Mouse (Mus musculus) C2C12 (cell line): ENCODE data around the gene Clstn3. TPM values are rescaled to one million over a fixed set of nuclear protein-coding genes. Genes with fewer than 3 reads are reported as not detected.

Source experiments
- H3K27me3 ChIP-seq: one replicate; pipeline ENCODE4 v1.6.1; 2011; ENCODE audit not compliant: control insufficient read depth, insufficient read depth, insufficient read length
- H3K36me3 ChIP-seq: one replicate; pipeline ENCODE4 v1.6.1; 2011; ENCODE audit not compliant: control insufficient read depth, insufficient read depth
- H3K4me3 ChIP-seq: one replicate; pipeline ENCODE4 v1.5.1; 2011; ENCODE audit warnings: mild to moderate bottlenecking, control low read depth; ENCODE audit not compliant: poor library complexity, insufficient read depth, severe bottlenecking
- H3K79me2 ChIP-seq: one replicate; pipeline ENCODE4 v1.6.1; 2011; ENCODE audit not compliant: control insufficient read depth, insufficient read depth
- H3K79me3 ChIP-seq: one replicate; pipeline ENCODE4 v1.6.1; 2011; ENCODE audit warnings: low read depth, control low read depth
- H3ac ChIP-seq: one replicate; pipeline ENCODE3; 2011; ENCODE audit warnings: low read depth; ENCODE audit not compliant: control insufficient read depth, insufficient read length
- CEBPB ChIP-seq: IDR thresholded peaks from one replicate; pipeline ENCODE4 v1.6.1; 2011; ENCODE audit warnings: low read depth, mild to moderate bottlenecking, control low read depth, moderate library complexity
- CTCF ChIP-seq: IDR thresholded peaks from one replicate; pipeline ENCODE4 v1.5.1; 2011; ENCODE audit not compliant: control insufficient read depth, insufficient read depth, insufficient read length
- FOSL1 ChIP-seq: IDR thresholded peaks from one replicate; pipeline ENCODE4 v1.8.0; 2011; ENCODE audit warnings: mild to moderate bottlenecking, low read length; ENCODE audit not compliant: poor library complexity, insufficient read depth, severe bottlenecking
- MAX ChIP-seq: IDR thresholded peaks from one replicate; pipeline ENCODE4 v1.6.1; 2011; ENCODE audit warnings: mild to moderate bottlenecking, control low read depth
- MYOD1 ChIP-seq: IDR thresholded peaks from one replicate; pipeline ENCODE4 v1.6.1; 2011; ENCODE audit warnings: low read depth; ENCODE audit not compliant: control insufficient read depth, insufficient read length
- MYOG ChIP-seq: IDR thresholded peaks from one replicate; pipeline ENCODE4 v1.6.1; 2011; ENCODE audit not compliant: control insufficient read depth, insufficient read length; ENCODE audit errors: extremely low read depth
- USF1 ChIP-seq: IDR thresholded peaks from one replicate; pipeline ENCODE4 v1.6.1; 2011; ENCODE audit warnings: low read depth, mild to moderate bottlenecking, control low read depth, moderate library complexity
- polyA plus RNA-seq: library from polyadenylated mRNA; unstranded; fragments of >200 nt; fragmentation: generic; extraction: Trizol; gene quantifications from one replicate; pipeline ENCODE4 v1.2.1, GENCODE M21; 2012; ENCODE audit warnings: missing spikeins

Gene Clstn3
- polyA plus RNA-seq, 1 experiment, result 1.8 TPM

- no peaks in the 10 kb centered on the region for H3K79me2 ChIP-seq
- H3ac ChIP-seq, result no peak overlapping the region
- H3K79me3 ChIP-seq, result no peaks in the 10 kb centered on the region
- no peak overlapping the region for H3K4me3 ChIP-seq
- TF ChIP-seq CTCF (no peak), FOSL1 (no peak), MAX (no peak), CEBPB (no peak), MYOG (no peak), MYOD1 (no peak), USF1 (no peak)
- H3K36me3 ChIP-seq, result no peaks in the 10 kb centered on the region
- no peaks in the 10 kb centered on the region for H3K27me3 ChIP-seq
Observed at GRCm38 (mm10) chr6:124424068-124424498, 40.5 kb downstream of the Clstn3 start.

GRCm38 (mm10) chr6:124418686-124419085, 45.9 kb downstream of the Clstn3 start:
- TF ChIP-seq MYOD1 (no peak), MYOG (no peak), CEBPB (no peak), FOSL1 (no peak), MAX (no peak), USF1 (no peak), CTCF (no peak)
- Histone ChIP-seq H3K36me3 (no peaks in the 10 kb centered on the region), H3K79me2 (peaks cover 11% of the 10 kb centered on the region), H3ac (no peak overlapping the region), H3K27me3 (no peaks in the 10 kb centered on the region), H3K79me3 (peaks cover 9% of the 10 kb centered on the region), H3K4me3 (no peak overlapping the region)

- Histone ChIP-seq H3K27me3 (no peaks in the 10 kb centered on the region), H3K79me2 (peaks cover 43% of the 10 kb centered on the region), H3ac (peak overlapping the region; percentile 77), H3K79me3 (peaks cover 17% of the 10 kb centered on the region), H3K4me3 (peak overlapping the region; percentile 78), H3K36me3 (peaks cover 26% of the 10 kb centered on the region)
- TF ChIP-seq MYOG (no peak), CTCF (peak; percentile 78), MAX (peak; percentile 14)
Observed at GRCm38 (mm10) chr6:124415347-124416088, 49.1 kb downstream of the Clstn3 start.

GRCm38 (mm10) chr6:124414927-124415325, 49.7 kb downstream of the Clstn3 start, which contains the start of gene Pex5:
TSS of gene Pex5 (minus strand) at chr6:124415067.
- Histone ChIP-seq H3K27me3 (no peaks in the 10 kb centered on the region), H3K4me3 (peak within 1 kb of the TSS; percentile 78), H3ac (peak within 1 kb of the TSS; percentile 84), H3K36me3 (peaks cover 28% of the 10 kb centered on the region), H3K79me2 (peaks cover 49% of the 10 kb centered on the region), H3K79me3 (peaks cover 18% of the 10 kb centered on the region)
- no peak for TF ChIP-seq USF1
- no peak for TF ChIP-seq CTCF
- no peak for TF ChIP-seq CEBPB
- no peak for TF ChIP-seq FOSL1
- TF ChIP-seq MYOD1, result no peak
- no peak for TF ChIP-seq MYOG
- TF ChIP-seq MAX, result no peak

GRCm38 (mm10) chr6:124414150-124414926, 50.3 kb downstream of the Clstn3 start:
- no peak for TF ChIP-seq CTCF
- no peak for TF ChIP-seq MAX
- TF ChIP-seq MYOD1, result no peak
- no peak for TF ChIP-seq CEBPB
- no peak for TF ChIP-seq USF1
- no peak for TF ChIP-seq FOSL1
- TF ChIP-seq MYOG, result no peak
- peak overlapping the region; percentile 84 for H3ac ChIP-seq
- peaks cover 51% of the 10 kb centered on the region for H3K79me2 ChIP-seq

More at GRCm38 (mm10) chr6:124414150-124414926, 50.3 kb downstream of the Clstn3 start:
- Histone ChIP-seq H3K4me3 (peak overlapping the region; percentile 78), H3K27me3 (no peaks in the 10 kb centered on the region), H3K36me3 (peaks cover 32% of the 10 kb centered on the region), H3K79me3 (peaks cover 18% of the 10 kb centered on the region)
